ENCODE assay signal across 28 mouse cellular contexts in the genomic region with DNA sequence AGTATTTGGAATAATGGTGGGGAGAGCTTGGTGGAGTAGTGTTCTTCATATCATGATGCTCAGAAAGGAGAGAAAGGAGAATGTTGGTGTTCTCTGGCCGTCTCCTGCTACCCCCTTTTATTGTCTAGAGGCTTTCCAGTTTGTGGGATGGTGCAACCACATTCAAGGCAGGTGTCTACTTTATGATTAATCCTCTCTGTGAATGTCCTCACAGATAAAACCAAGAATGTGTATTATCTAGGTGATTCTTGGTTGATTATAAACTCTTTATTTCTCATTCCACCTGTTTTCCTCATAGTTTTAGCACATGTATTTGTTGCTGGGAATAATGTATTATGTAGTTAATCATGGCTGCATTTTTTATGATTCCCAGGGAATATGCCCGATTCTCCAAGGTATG.
"Had no signal": no experiment of that assay in that cellular context is flagged by ENCODE, and none has a peak within 500 bp of the region (broad histone marks: within the 10 kb centered on the region; RNA-seq: fewer than 3 reads in every experiment).

No protein-coding gene starts in this region.

- H3K9me3 ChIP-seq: limb, embryonic 10.5 days; limb, embryonic 12.5 days; limb, embryonic 13.5 days; limb, embryonic 15.5 days; liver, embryonic 12.5 days; liver, embryonic 13.5 days; liver, embryonic 15.5 days; lung, embryonic 15.5 days; megakaryocyte, embryonic 14.5 days; midbrain, embryonic 10.5 days; midbrain, embryonic 12.5 days; midbrain, embryonic 13.5 days; midbrain, embryonic 15.5 days; neural tube, embryonic 12.5 days had no signal

- H3K27ac ChIP-seq: limb, embryonic 10.5 days; limb, embryonic 12.5 days; limb, embryonic 13.5 days; limb, embryonic 15.5 days; liver, embryonic 12.5 days; liver, embryonic 13.5 days; liver, embryonic 14.5 days; liver, embryonic 15.5 days; lung, embryonic 15.5 days; macrophage; midbrain, embryonic 10.5 days; midbrain, embryonic 12.5 days; midbrain, embryonic 13.5 days; midbrain, embryonic 15.5 days; neural tube, embryonic 12.5 days had no signal

- H3K36me3 ChIP-seq: limb, embryonic 10.5 days; limb, embryonic 12.5 days; limb, embryonic 13.5 days; limb, embryonic 15.5 days; liver, embryonic 12.5 days; liver, embryonic 13.5 days; liver, embryonic 15.5 days; lung, embryonic 15.5 days; midbrain, embryonic 10.5 days; midbrain, embryonic 12.5 days; midbrain, embryonic 13.5 days; midbrain, embryonic 15.5 days; neural tube, embryonic 12.5 days had no signal

- H3K27me3 ChIP-seq: limb, embryonic 12.5 days; limb, embryonic 13.5 days; limb, embryonic 15.5 days; liver, embryonic 12.5 days; liver, embryonic 13.5 days; liver, embryonic 15.5 days; lung, embryonic 15.5 days; megakaryocyte, embryonic 14.5 days; midbrain, embryonic 12.5 days; midbrain, embryonic 13.5 days; midbrain, embryonic 15.5 days; neural tube, embryonic 12.5 days had no signal

- H3K4me1 ChIP-seq: limb, embryonic 12.5 days; limb, embryonic 13.5 days; limb, embryonic 15.5 days; lung, embryonic 15.5 days; midbrain, embryonic 10.5 days; midbrain, embryonic 13.5 days; midbrain, embryonic 15.5 days; neural tube, embryonic 12.5 days had no signal

- H3K9ac ChIP-seq: limb, embryonic 12.5 days; limb, embryonic 13.5 days; limb, embryonic 15.5 days; liver, embryonic 12.5 days; liver, embryonic 13.5 days; liver, embryonic 14.5 days; liver, embryonic 15.5 days; liver, postnatal 0 days; lung, embryonic 14.5 days; lung, embryonic 15.5 days; midbrain, embryonic 12.5 days; midbrain, embryonic 13.5 days; midbrain, embryonic 15.5 days; neural tube, embryonic 12.5 days had no signal

- H3K4me3 ChIP-seq: limb, embryonic 10.5 days; limb, embryonic 12.5 days; limb, embryonic 13.5 days; limb, embryonic 15.5 days; liver, embryonic 12.5 days; liver, embryonic 13.5 days; liver, embryonic 15.5 days; lung, embryonic 15.5 days; megakaryocyte, embryonic 14.5 days; midbrain, embryonic 10.5 days; midbrain, embryonic 12.5 days; midbrain, embryonic 13.5 days; midbrain, embryonic 15.5 days; myocyte; neural tube, embryonic 12.5 days had no signal

- DNase-seq: left cerebral cortex, postnatal 4 days; liver; liver, embryonic 13.5 days; liver, postnatal 0 days; lung, adult 18-20 months; lung, adult 2 months; lung, embryonic 14.5 days; lung, postnatal 10 days; lung, postnatal 14 days; lung, postnatal 36 days; lung, postnatal 4 days; midbrain, embryonic 14.5 days had no signal
